Mouse (Mus musculus) MEL (cell line): ENCODE measurements around the gene Tmem132b. TPM values are rescaled to one million over a fixed set of nuclear protein-coding genes. Genes with fewer than 3 reads are reported as not detected.

Experiments
- DNase-seq: peaks from one replicate; pipeline ENCODE4 v3.0.0; 2011; ENCODE audit warnings: low read depth, low spot score
- H3K27ac ChIP-seq: 2 replicates; pipeline ENCODE4 v1.5.1; 2012; ENCODE audit warnings: low read depth, mild to moderate bottlenecking, control low read depth, low read length, moderate library complexity; ENCODE audit not compliant: control insufficient read depth
- H3K27me3 ChIP-seq, 2 experiments: fragments of 150-350 bp in 1 of 2; sonication (generic) in 1 of 2; 2 replicates each; pipeline ENCODE4 v1.6.1; 2012; ENCODE audit warnings: low read length in 2 of 2, mild to moderate bottlenecking in 2 of 2, improper control_type of control experiment in 1 of 2, moderate library complexity in 1 of 2; ENCODE audit not compliant: insufficient read depth in 2 of 2, control insufficient read depth in 1 of 2
- H3K36me3 ChIP-seq, 2 experiments: 2 replicates each; pipeline ENCODE4 v1.6.1; 2012 to 2014; ENCODE audit warnings: low read length in 2 of 2, improper control_type of control experiment in 1 of 2, inconsistent platforms in 1 of 2, mild to moderate bottlenecking in 1 of 2; ENCODE audit not compliant: insufficient read depth in 2 of 2, control insufficient read depth in 1 of 2
- H3K4me1 ChIP-seq, 2 experiments: fragments of 150-350 bp in 1 of 2; sonication (generic) in 1 of 2; 2 replicates each; pipeline ENCODE4 v1.6.1; 2012; ENCODE audit warnings: low read length in 2 of 2, improper control_type of control experiment in 1 of 2, mild to moderate bottlenecking in 1 of 2; ENCODE audit not compliant: insufficient read depth in 2 of 2, control insufficient read depth in 1 of 2
- H3K4me3 ChIP-seq, 2 experiments: fragments of 150-350 bp in 1 of 2; sonication (generic) in 1 of 2; 2 replicates each; pipeline ENCODE4 v1.5.1; 2012; ENCODE audit warnings: low read depth in 2 of 2, low read length in 2 of 2, mild to moderate bottlenecking in 2 of 2, moderate library complexity in 2 of 2, control low read depth in 1 of 2, improper control_type of control experiment in 1 of 2; ENCODE audit not compliant: control insufficient read depth in 1 of 2, insufficient read depth in 1 of 2
- H3K79me2 ChIP-seq: 2 replicates; pipeline ENCODE4 v1.6.1; 2012; ENCODE audit warnings: mild to moderate bottlenecking, low read length, moderate library complexity; ENCODE audit not compliant: control insufficient read depth, poor library complexity, insufficient read depth
- H3K9ac ChIP-seq: 2 replicates; pipeline ENCODE4 v1.6.1; 2012; ENCODE audit warnings: low read depth, mild to moderate bottlenecking, control low read depth, low read length, moderate library complexity; ENCODE audit not compliant: control insufficient read depth, poor library complexity, severe bottlenecking
- H3K9me3 ChIP-seq: fragments of 150-350 bp; sonication (generic); replicated peaks from 2 replicates; pipeline ENCODE4 v1.6.1; 2012; ENCODE audit warnings: mild to moderate bottlenecking, low read length, improper control_type of control experiment, moderate library complexity; ENCODE audit not compliant: insufficient read depth
- BHLHE40 ChIP-seq: IDR thresholded peaks from 2 replicates; pipeline ENCODE4 v1.6.1; 2012; ENCODE audit warnings: low read depth, mild to moderate bottlenecking, inconsistent platforms, low read length, improper control_type of control experiment, borderline replicate concordance
- CHD1 ChIP-seq: IDR thresholded peaks from 2 replicates; pipeline ENCODE4 v1.6.1; 2012; ENCODE audit warnings: low read depth, mild to moderate bottlenecking, inconsistent platforms, low read length, improper control_type of control experiment
- ETS1 ChIP-seq: IDR thresholded peaks from 2 replicates; pipeline ENCODE4 v1.6.1; 2012; ENCODE audit warnings: low read depth, mild to moderate bottlenecking, inconsistent platforms, low read length, improper control_type of control experiment, moderate library complexity
- GABPA ChIP-seq: IDR thresholded peaks from 2 replicates; pipeline ENCODE4 v1.6.1; 2012; ENCODE audit warnings: low read depth, mild to moderate bottlenecking, inconsistent platforms, low read length, improper control_type of control experiment, moderate library complexity
- GATA1 ChIP-seq: IDR thresholded peaks from 2 replicates; pipeline ENCODE4 v1.6.1; 2011; ENCODE audit warnings: low read depth, low read length, improper control_type of control experiment
- MAFK ChIP-seq: IDR thresholded peaks from 2 replicates; pipeline ENCODE4 v1.6.1; 2011; ENCODE audit warnings: low read depth, mild to moderate bottlenecking, low read length, improper control_type of control experiment, borderline replicate concordance
- MAX ChIP-seq: IDR thresholded peaks from 2 replicates; pipeline ENCODE4 v1.6.1; 2011; ENCODE audit warnings: low read length, improper control_type of control experiment
- MEF2A ChIP-seq: IDR thresholded peaks from 2 replicates; pipeline ENCODE4 v1.6.1; 2014; ENCODE audit warnings: low read depth, mild to moderate bottlenecking, inconsistent platforms, low read length, improper control_type of control experiment; ENCODE audit not compliant: poor library complexity, insufficient replicate concordance, severe bottlenecking; ENCODE audit errors: extremely low read depth
- MYB ChIP-seq: IDR thresholded peaks from 2 replicates; pipeline ENCODE4 v1.6.1; 2011; ENCODE audit warnings: mild to moderate bottlenecking, low read depth, low read length, improper control_type of control experiment
- MYC ChIP-seq: IDR thresholded peaks from 2 replicates; pipeline ENCODE4 v1.6.1; 2011; ENCODE audit warnings: low read depth, mild to moderate bottlenecking, low read length, improper control_type of control experiment, moderate library complexity
- NELFE ChIP-seq: IDR thresholded peaks from 2 replicates; pipeline ENCODE4 v1.6.1; 2011; ENCODE audit warnings: low read depth, low read length, improper control_type of control experiment
- POLR2AphosphoS2 ChIP-seq: IDR thresholded peaks from 2 replicates; pipeline ENCODE4 v1.6.1; 2011; ENCODE audit warnings: low read length, improper control_type of control experiment
- RAD21 ChIP-seq: IDR thresholded peaks from 2 replicates; pipeline ENCODE4 v1.6.1; 2011; ENCODE audit warnings: mild to moderate bottlenecking, low read depth, low read length, improper control_type of control experiment
- TBP ChIP-seq: IDR thresholded peaks from 2 replicates; pipeline ENCODE4 v1.8.0; 2011; ENCODE audit warnings: low read depth, low read length, improper control_type of control experiment
- TCF12 ChIP-seq: IDR thresholded peaks from 2 replicates; pipeline ENCODE4 v1.6.1; 2014; ENCODE audit warnings: low read depth, mild to moderate bottlenecking, inconsistent platforms, low read length, improper control_type of control experiment, moderate library complexity
- UBTF ChIP-seq: IDR thresholded peaks from 2 replicates; pipeline ENCODE4 v1.6.1; 2012; ENCODE audit warnings: low read depth, mild to moderate bottlenecking, inconsistent platforms, low read length, improper control_type of control experiment, moderate library complexity, borderline replicate concordance; ENCODE audit not compliant: insufficient read depth
- USF2 ChIP-seq, 2 experiments: IDR thresholded peaks; 2 replicates each; pipeline ENCODE4 v1.6.1; 2011 to 2012; ENCODE audit warnings: improper control_type of control experiment in 2 of 2, low read length in 2 of 2, borderline replicate concordance in 1 of 2, inconsistent platforms in 1 of 2, low read depth in 1 of 2, mild to moderate bottlenecking in 1 of 2; ENCODE audit not compliant: insufficient read depth in 1 of 2
- ZMIZ1 ChIP-seq: IDR thresholded peaks from 2 replicates; pipeline ENCODE4 v1.6.1; 2012; ENCODE audit warnings: low read depth, mild to moderate bottlenecking, inconsistent platforms, low read length, improper control_type of control experiment, moderate library complexity
- polyA plus RNA-seq, 2 experiments: library from polyadenylated mRNA; stranded (reverse) in 1 of 2; unstranded in 1 of 2; fragments of >175 nt in 1 of 2; fragments of >200 nt in 1 of 2; gene quantifications; 2 replicates each; pipeline versions ENCODE4 v1.2.1 to v1.2.4; 2012; ENCODE audit warnings: low replicate concordance in 2 of 2, low read depth in 1 of 2; ENCODE audit not compliant: insufficient read length in 2 of 2, insufficient read depth in 1 of 2, missing spikeins in 1 of 2
- total RNA-seq: library from RNA; depleted of rRNA; stranded (reverse); fragments of 300-350 nt; gene quantifications from 2 replicates; pipeline ENCODE4 v1.2.3, GENCODE M21; 2012

Tmem132b gene
- total and polyA plus RNA-seq, 3 experiments = not detected

DNA sequence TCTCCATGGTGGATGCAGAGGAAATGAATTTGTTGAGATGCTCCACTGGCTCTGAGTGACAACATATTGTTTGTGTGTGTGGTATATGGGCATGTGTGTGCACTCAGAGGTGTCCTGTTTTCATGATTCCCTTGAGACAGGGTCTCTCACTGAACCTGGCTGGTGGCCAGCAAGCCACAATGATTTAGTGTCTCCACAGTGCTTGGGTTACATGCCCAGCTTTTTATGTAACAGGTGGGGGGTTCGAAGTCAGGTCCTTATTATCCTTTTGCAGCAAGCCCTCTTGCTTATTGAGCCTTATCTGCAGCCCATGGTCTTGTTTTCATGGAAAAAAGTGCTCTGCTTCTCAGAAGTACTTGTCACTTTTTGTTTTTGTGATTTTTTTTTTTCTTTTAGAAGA is 109.4 kb downstream of the Tmem132b start:
- no peak for TF ChIP-seq ZMIZ1
- TF ChIP-seq ETS1 = no peak
- TF ChIP-seq MEF2A = no peak
- no peak for TF ChIP-seq MAX
- no peak for TF ChIP-seq MAFK
- TF ChIP-seq MYC = no peak
- no peak for TF ChIP-seq TBP
- no peak for TF ChIP-seq TCF12
- TF ChIP-seq CHD1 = no peak
- H3K9me3 ChIP-seq = no peaks in the 10 kb centered on the region
- no peaks in the 10 kb centered on the region for H3K79me2 ChIP-seq
- H3K4me1 ChIP-seq = no peaks in the 10 kb centered on the region
- no peaks in the 10 kb centered on the region for H3K27me3 ChIP-seq
- DNase-seq = no peak
- H3K9ac ChIP-seq = no peak overlapping the region
- no peak overlapping the region for H3K4me3 ChIP-seq
- no peaks in the 10 kb centered on the region for H3K36me3 ChIP-seq
- no peak overlapping the region for H3K27ac ChIP-seq

DNA sequence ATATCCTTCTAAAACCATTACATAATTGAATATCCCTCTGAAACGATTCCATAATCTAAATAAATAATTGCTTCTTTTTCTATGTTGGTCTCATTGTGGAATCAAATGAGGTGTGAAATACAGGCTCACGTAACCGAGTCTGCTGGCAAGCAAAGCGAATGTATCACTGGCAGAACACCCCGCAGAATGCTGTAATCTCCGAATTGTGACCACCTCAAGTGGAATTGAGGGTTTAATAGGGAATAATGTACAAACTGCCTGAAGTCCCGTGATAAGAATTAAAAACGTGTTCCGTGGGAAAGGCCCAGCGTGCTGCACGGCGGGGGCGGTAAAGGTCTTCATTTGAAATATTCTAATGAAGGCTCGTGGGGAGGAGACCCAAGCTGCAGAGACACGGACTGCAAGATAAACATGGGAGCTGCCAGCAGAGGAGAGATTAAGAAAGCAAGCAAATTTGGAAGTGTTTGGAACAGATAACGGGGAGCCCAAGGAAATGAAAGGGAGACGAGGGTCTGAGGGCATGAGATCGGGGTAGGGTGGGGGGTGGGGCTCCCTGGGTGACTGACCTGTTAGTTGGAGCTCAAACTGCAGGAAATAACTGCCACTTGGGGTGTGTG is 110.1 kb downstream of the Tmem132b start:
- H3K27ac ChIP-seq = no peak overlapping the region
- DNase-seq = no peak
- no peak overlapping the region for H3K4me3 ChIP-seq
- no peaks in the 10 kb centered on the region for H3K27me3 ChIP-seq
- TF ChIP-seq RAD21 (no peak), UBTF (no peak), GABPA (no peak), ZMIZ1 (no peak), NELFE (no peak), MAX (no peak)
- no peak overlapping the region for H3K9ac ChIP-seq
- no peaks in the 10 kb centered on the region for H3K9me3 ChIP-seq
- H3K36me3 ChIP-seq = no peaks in the 10 kb centered on the region
- H3K79me2 ChIP-seq = no peaks in the 10 kb centered on the region
- no peaks in the 10 kb centered on the region for H3K4me1 ChIP-seq

DNA sequence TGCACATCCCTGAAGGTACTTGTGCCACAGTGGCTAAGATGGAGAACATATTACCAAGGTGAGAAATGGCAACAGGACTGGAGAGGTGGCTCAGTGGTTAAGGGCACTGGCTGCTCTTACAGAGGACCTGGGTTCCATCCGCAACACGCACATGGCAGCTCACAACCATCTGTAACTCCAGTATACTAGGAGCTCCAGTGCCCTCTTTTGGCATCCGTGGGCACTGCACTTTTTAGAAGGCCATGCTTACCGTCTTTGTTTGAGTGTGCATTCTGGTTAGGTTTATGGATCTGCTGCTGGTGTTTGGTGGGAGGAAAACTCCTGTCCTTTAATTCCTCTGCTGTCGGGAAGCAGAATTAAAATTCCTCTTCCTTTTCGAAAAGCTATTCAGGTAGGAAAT is 116.7 kb downstream of the Tmem132b start:
- no peak for DNase-seq
- H3K27me3 ChIP-seq = no peaks in the 10 kb centered on the region
- no peaks in the 10 kb centered on the region for H3K9me3 ChIP-seq
- no peak overlapping the region for H3K27ac ChIP-seq
- H3K79me2 ChIP-seq = no peaks in the 10 kb centered on the region
- no peak overlapping the region for H3K9ac ChIP-seq
- no peaks in the 10 kb centered on the region for H3K36me3 ChIP-seq
- no peaks in the 10 kb centered on the region for H3K4me1 ChIP-seq
- no peak for TF ChIP-seq USF2 (IDR thresholded peaks at IDR 0.05; ENCODE audit: borderline replicate concordance in 1 of 2, insufficient read depth in 1 of 2, low read depth in 1 of 2, low read length in 2 of 2)
- no peak for TF ChIP-seq ZMIZ1
- TF ChIP-seq BHLHE40 = no peak
- TF ChIP-seq GATA1 = no peak
- no peak for TF ChIP-seq MYB
- no peak for TF ChIP-seq POLR2AphosphoS2
- no peak for TF ChIP-seq MEF2A
- no peak overlapping the region for H3K4me3 ChIP-seq
